Mouse (Mus musculus) macrophage (primary cell): ENCODE measurements around the gene Gm21913. TPM values are rescaled to one million over a fixed set of nuclear protein-coding genes. Genes with fewer than 3 reads are reported as not detected.
"Not testable (repeated sequence)": the region's sequence is repeated elsewhere in the genome, so short reads cannot be mapped to it uniquely, and the experiment has no call there.

ENCODE experiments used
- H3K27ac ChIP-seq: fragments of 350-480 bp; formaldehyde crosslinking; 2 replicates; pipeline ENCODE4 v1.9.0; 2021
- H3K36me3 ChIP-seq: fragments of 350-480 bp; formaldehyde crosslinking; 2 replicates; pipeline ENCODE4 v1.9.0; 2021; ENCODE audit errors: inconsistent target
- H3K4me3 ChIP-seq: fragments of 350-480 bp; formaldehyde crosslinking; 2 replicates; pipeline ENCODE4 v1.9.0; 2021; ENCODE audit errors: inconsistent target
- H3K79me2 ChIP-seq: fragments of 350-480 bp; formaldehyde crosslinking; 2 replicates; pipeline ENCODE4 v1.9.0; 2021; ENCODE audit errors: inconsistent target
- WGBS: methylation state at CpG from one replicate; pipeline ENCODE4 v1.1.7; 2026; ENCODE audit warnings: inconsistent platforms; ENCODE audit not compliant: missing documents; 5-methylcytosine and 5-hydroxymethylcytosine counted together
- polyA plus RNA-seq: library from polyadenylated mRNA; stranded (reverse); fragments of 250-400 nt; gene quantifications from 3 replicates; pipeline ENCODE4 v1.2.4, GENCODE M21; 2018; ENCODE audit warnings: inconsistent platforms
- total RNA-seq, 78 experiments: library from RNA; depleted of rRNA; stranded (reverse); fragments of 250-400 nt; gene quantifications; 1 replicate in 9 of 78; 2 replicates in 24 of 78; 3 replicates in 43 of 78; 4 replicates in 2 of 78; pipeline ENCODE4 v1.2.4; 2018; ENCODE audit warnings: inconsistent platforms in 56 of 78

Gm21913 gene
- not detected for total RNA-seq (2018; cell fraction: chromatin; rRNA removed)
- total RNA-seq (2018; cell fraction: cytosol; rRNA removed): not detected
- not detected for total RNA-seq (2018; cell fraction: nucleus; rRNA removed)
- not detected in 3 replicates for polyA plus RNA-seq

DNA sequence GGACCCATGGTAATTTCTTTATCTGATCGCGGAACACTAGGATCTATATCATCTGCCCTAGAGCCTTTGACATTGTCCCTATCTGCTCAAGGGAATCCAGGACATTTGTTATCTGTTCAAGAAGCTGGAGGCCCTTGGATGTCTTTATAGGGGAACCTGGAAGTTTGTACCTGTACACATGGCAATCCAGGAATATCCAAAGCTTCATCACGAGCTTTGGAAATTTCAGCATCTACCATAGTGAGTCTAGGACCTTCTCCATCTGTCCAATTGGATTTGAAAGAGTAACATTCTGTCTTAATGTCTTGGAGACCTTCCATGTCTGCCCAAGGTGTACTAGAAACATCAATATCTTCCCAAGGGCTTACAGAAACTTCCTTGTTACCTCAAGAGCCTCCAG, at the start of gene Gm21913:
Gene Gm21913 (plus strand): TSS at position 301 of the 400 bp plus-strand sequence.
- not testable (repeated sequence) for H3K79me2 ChIP-seq, H3K4me3 ChIP-seq, H3K36me3 ChIP-seq, H3K27ac ChIP-seq
- WGBS: no CpG with 5 or more reads among the region's 3 CpGs

Other genes with a start within 250 kb of the Gm21913 start
- not detected in 3 replicates for gene Gm29110, start 153.4 kb upstream of the Gm21913 start, polyA plus RNA-seq